Mouse (Mus musculus) hindbrain, embryonic 15.5 days (tissue): ENCODE measurements around the gene Oxld1. TPM values are rescaled to one million over a fixed set of nuclear protein-coding genes. Genes with fewer than 3 reads are reported as not detected.

Source experiments
- ATAC-seq: fragments of 200-750 bp; cut with Nextera tagmentation; 2 replicates; pipeline ENCODE4 v1.8.0; 2017; ENCODE audit warnings: low read depth, moderate number of reproducible peaks, moderate TSS enrichment; ENCODE audit not compliant: low FRiP score
- H3K27ac ChIP-seq: fragments of 300-500 bp; sonication (generic); replicated peaks from 2 replicates; pipeline ENCODE4 v1.5.1; 2015; ENCODE audit warnings: mild to moderate bottlenecking, inconsistent platforms
- H3K27me3 ChIP-seq: fragments of 300-500 bp; sonication (generic); 2 replicates; pipeline ENCODE4 v1.6.1; 2015; ENCODE audit warnings: control low read depth, inconsistent platforms
- H3K36me3 ChIP-seq: fragments of 300-500 bp; sonication (generic); 2 replicates; pipeline ENCODE4 v1.6.1; 2015; ENCODE audit warnings: control low read depth, inconsistent platforms
- H3K4me1 ChIP-seq: fragments of 300-500 bp; sonication (generic); replicated peaks from 2 replicates; pipeline ENCODE4 v1.6.1; 2015; ENCODE audit warnings: control low read depth, inconsistent platforms
- H3K4me2 ChIP-seq: fragments of 300-500 bp; sonication (generic); 2 replicates; pipeline ENCODE4 v1.6.1; 2015; ENCODE audit warnings: moderate library complexity, mild to moderate bottlenecking, inconsistent platforms
- H3K4me3 ChIP-seq: fragments of 300-500 bp; sonication (generic); 2 replicates; pipeline ENCODE4 v1.5.1; 2015; ENCODE audit warnings: mild to moderate bottlenecking, inconsistent platforms
- H3K9ac ChIP-seq: fragments of 300-500 bp; sonication (generic); 2 replicates; pipeline ENCODE4 v1.6.1; 2015; ENCODE audit warnings: inconsistent platforms
- H3K9me3 ChIP-seq: fragments of 300-500 bp; sonication (generic); 2 replicates; pipeline ENCODE4 v1.6.1; 2016; ENCODE audit warnings: control low read depth, inconsistent platforms
- WGBS: fragments of 180-500 bp; shearing (Covaris S2); methylation state at CpG from one replicate; pipeline ENCODE4 v1.1.7; 2015; 5-methylcytosine and 5-hydroxymethylcytosine counted together
- polyA plus RNA-seq: library from polyadenylated mRNA; unstranded; fragments of >200 nt; fragmentation: Nextera tagmentation; extraction: Ambion mirVana; gene quantifications from 2 replicates; pipeline ENCODE4 v1.2.1, GENCODE M21; 2015

The Oxld1 gene
- polyA plus RNA-seq, 1 experiment from 2014 or later = 11.5 TPM

GRCm38 (mm10) chr11:120492878-120493203 lies 35.0 kb upstream of the Oxld1 start:
- ATAC-seq = no peak
- WGBS = 20% methylated on average over 3 of the region's 3 CpGs
- Histone ChIP-seq H3K36me3 (peaks cover 35% of the 10 kb centered on the region), H3K4me3 (peak overlapping the region; percentile 66), H3K9me3 (no peaks in the 10 kb centered on the region), H3K27me3 (no peaks in the 10 kb centered on the region), H3K4me2 (peak overlapping the region; percentile 94), H3K27ac (peak overlapping the region; percentile 71), H3K9ac (peak overlapping the region; percentile 37), H3K4me1 (peaks cover 37% of the 10 kb centered on the region)

- H3K9me3 ChIP-seq = no peaks in the 10 kb centered on the region
- peak overlapping the region; percentile 71 for H3K27ac ChIP-seq
- H3K36me3 ChIP-seq = peaks cover 39% of the 10 kb centered on the region
- peak overlapping the region; percentile 94 for H3K4me2 ChIP-seq
- H3K9ac ChIP-seq = peak overlapping the region; percentile 73
- peak overlapping the region; percentile 66 for H3K4me3 ChIP-seq
- peaks cover 37% of the 10 kb centered on the region for H3K4me1 ChIP-seq
- WGBS = under 1% methylated on average over 45 of the region's 48 CpGs
- ATAC-seq = peak; percentile 19
- H3K27me3 ChIP-seq = no peaks in the 10 kb centered on the region
These were observed 34.4 kb upstream of the Oxld1 start for GRCm38 (mm10) chr11:120492024-120492877.

- no peaks in the 10 kb centered on the region for H3K27me3 ChIP-seq
- H3K4me2 ChIP-seq = peak within 1 kb of the TSS; percentile 94
- peak within 1 kb of the TSS; percentile 71 for H3K27ac ChIP-seq
- WGBS = under 1% methylated on average over 35 of the region's 35 CpGs
- peak; percentile 91 for ATAC-seq
- peaks cover 37% of the 10 kb centered on the region for H3K4me1 ChIP-seq
- peak within 1 kb of the TSS; percentile 66 for H3K4me3 ChIP-seq
- H3K9ac ChIP-seq = peak within 1 kb of the TSS; percentile 73
- H3K36me3 ChIP-seq = peaks cover 38% of the 10 kb centered on the region
- H3K9me3 ChIP-seq = no peaks in the 10 kb centered on the region
These were observed 33.6 kb upstream of the Oxld1 start, which contains the start of gene Slc25a10 for GRCm38 (mm10) chr11:120491317-120492023. Slc25a10 (plus strand) TSS chr11:120491840.

GRCm38 (mm10) chr11:120490291-120491046 lies 32.6 kb upstream of the Oxld1 start:
- no peak for ATAC-seq
- WGBS = 35% methylated on average over 4 of the region's 4 CpGs
- Histone ChIP-seq H3K4me1 (peaks cover 43% of the 10 kb centered on the region), H3K9me3 (no peaks in the 10 kb centered on the region), H3K36me3 (peaks cover 29% of the 10 kb centered on the region), H3K27ac (peak overlapping the region; percentile 71), H3K4me3 (no peak overlapping the region; the same call in 1 of the 2 replicates), H3K27me3 (no peaks in the 10 kb centered on the region), H3K4me2 (peak overlapping the region; percentile 94), H3K9ac (no peak overlapping the region)

- Histone ChIP-seq H3K36me3 (peaks cover 23% of the 10 kb centered on the region), H3K4me1 (peaks cover 48% of the 10 kb centered on the region), H3K27me3 (no peaks in the 10 kb centered on the region), H3K9ac (no peak overlapping the region), H3K9me3 (no peaks in the 10 kb centered on the region), H3K4me3 (no peak overlapping the region), H3K27ac (peak overlapping the region; percentile 46), H3K4me2 (no peak overlapping the region)
- 64% methylated on average over 4 of the region's 4 CpGs for WGBS
- no peak for ATAC-seq
These were observed 31.3 kb upstream of the Oxld1 start for GRCm38 (mm10) chr11:120489054-120489761.

- Histone ChIP-seq H3K9me3 (no peaks in the 10 kb centered on the region), H3K27me3 (no peaks in the 10 kb centered on the region), H3K9ac (no peak overlapping the region), H3K4me3 (no peak overlapping the region), H3K36me3 (peaks cover 23% of the 10 kb centered on the region), H3K4me1 (peaks cover 49% of the 10 kb centered on the region), H3K4me2 (no peak overlapping the region), H3K27ac (no peak overlapping the region)
- no peak for ATAC-seq
- WGBS = 76% methylated on average over 4 of the region's 4 CpGs
These were observed 30.6 kb upstream of the Oxld1 start for GRCm38 (mm10) chr11:120488516-120488915.

GRCm38 (mm10) chr11:120485251-120485650 lies 27.4 kb upstream of the Oxld1 start:
- Histone ChIP-seq H3K9me3 (no peaks in the 10 kb centered on the region), H3K9ac (peak overlapping the region; percentile 76), H3K4me2 (peak overlapping the region; percentile 87), H3K27me3 (no peaks in the 10 kb centered on the region), H3K4me3 (peak overlapping the region; percentile 66), H3K4me1 (peaks cover 23% of the 10 kb centered on the region), H3K36me3 (peaks cover 43% of the 10 kb centered on the region), H3K27ac (peak overlapping the region; percentile 87)
- WGBS = 11% methylated on average over 10 of the region's 10 CpGs
- no peak for ATAC-seq

- WGBS = under 1% methylated on average over 60 of the region's 60 CpGs
- H3K36me3 ChIP-seq = peaks cover 51% of the 10 kb centered on the region
- ATAC-seq = peak; percentile 95
These were observed 26.6 kb upstream of the Oxld1 start, which contains the start of gene Mrpl12 for GRCm38 (mm10) chr11:120484265-120484981. Mrpl12 (plus strand) TSS chr11:120484613.

GRCm38 (mm10) chr11:120483448-120483934 lies 25.6 kb upstream of the Oxld1 start:
- Histone ChIP-seq H3K27ac (peak overlapping the region; percentile 87), H3K4me1 (peaks cover 17% of the 10 kb centered on the region), H3K4me2 (peak overlapping the region; percentile 87), H3K9ac (no peak overlapping the region; the same call in 1 of the 2 replicates), H3K36me3 (peaks cover 55% of the 10 kb centered on the region), H3K4me3 (no peak overlapping the region), H3K27me3 (no peaks in the 10 kb centered on the region), H3K9me3 (no peaks in the 10 kb centered on the region)
- WGBS = 93% methylated on average over 7 of the region's 7 CpGs
- ATAC-seq = no peak

More at GRCm38 (mm10) chr11:120484265-120484981, 26.6 kb upstream of the Oxld1 start, which contains the start of gene Mrpl12:
- H3K9ac ChIP-seq = peak within 1 kb of the TSS; percentile 76
- H3K27ac ChIP-seq = peak within 1 kb of the TSS; percentile 87
- no peaks in the 10 kb centered on the region for H3K9me3 ChIP-seq
- peak within 1 kb of the TSS; percentile 87 for H3K4me2 ChIP-seq
- H3K27me3 ChIP-seq = no peaks in the 10 kb centered on the region
- H3K4me1 ChIP-seq = peaks cover 21% of the 10 kb centered on the region
- H3K4me3 ChIP-seq = peak within 1 kb of the TSS; percentile 66

- Histone ChIP-seq H3K4me2 (no peak overlapping the region), H3K4me3 (no peak overlapping the region), H3K9ac (no peak overlapping the region), H3K27me3 (no peaks in the 10 kb centered on the region), H3K36me3 (peaks cover 69% of the 10 kb centered on the region), H3K27ac (no peak overlapping the region), H3K4me1 (peaks cover 17% of the 10 kb centered on the region), H3K9me3 (no peaks in the 10 kb centered on the region)
- WGBS = 97% methylated on average over 6 of the region's 6 CpGs
- ATAC-seq = no peak
These were observed 14.2 kb upstream of the Oxld1 start for GRCm38 (mm10) chr11:120472052-120472451.
